In the genomic region with DNA sequence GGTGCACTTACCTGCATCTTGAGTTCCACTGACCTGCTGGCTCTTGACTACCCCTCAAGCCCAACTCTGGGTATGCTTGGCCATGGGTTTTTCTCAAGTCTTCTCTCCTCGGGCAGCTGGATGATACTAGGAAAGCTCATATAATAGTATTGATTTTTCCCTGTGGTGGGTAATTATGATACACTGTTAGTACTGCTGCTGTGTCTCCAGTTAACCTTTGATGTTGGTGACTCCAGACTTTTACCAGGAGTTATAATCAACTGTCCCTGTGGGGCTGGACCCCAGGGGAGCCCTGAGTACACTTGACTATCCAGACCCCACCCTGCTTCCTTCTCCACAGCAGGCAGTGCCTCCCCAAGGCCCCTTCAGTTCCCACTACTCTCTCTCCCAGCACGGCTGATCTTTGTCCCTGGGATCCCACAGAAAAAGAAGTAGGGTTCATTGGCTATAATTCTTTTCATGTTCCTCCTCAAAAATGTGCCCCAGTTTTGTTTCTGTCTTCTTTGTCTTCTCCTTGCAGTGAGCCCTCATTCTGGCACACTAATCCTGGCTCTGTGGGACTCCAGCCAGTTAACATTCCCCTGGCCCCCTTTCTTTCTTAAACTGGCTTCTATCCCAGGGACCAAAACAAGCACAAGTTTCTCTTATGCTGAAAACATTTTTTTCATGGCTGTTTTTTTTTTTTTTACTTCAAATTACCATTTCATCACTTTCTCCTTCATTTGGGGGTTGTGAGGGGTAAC, we compare ENCODE assay signal across 9 mouse cellular contexts. TPM values are rescaled to one million over a fixed set of nuclear protein-coding genes. Genes with fewer than 3 reads are reported as not detected.
A peak's percentile ranks its signal among the peaks of the same experiment; 100 is the strongest.
DNase-seq lines count a peak whose midpoint lies in the region; ATAC-seq and TF ChIP-seq lines count a peak whose summit lies in the region.
"Had no signal": no experiment of that assay in that cellular context is flagged by ENCODE, and none has a peak within 500 bp of the region (broad histone marks: within the 10 kb centered on the region; RNA-seq: fewer than 3 reads in every experiment).

No protein-coding gene starts in this region.

- no peak for ATAC-seq in neural tube, embryonic 13.5 days (ENCODE audit: low read depth)
- ATAC-seq in intestine, postnatal 0 days: peak; percentile 60
- ATAC-seq in midbrain, postnatal 0 days (ENCODE audit: low FRiP score): no peak
- ATAC-seq in megakaryocyte, adult 5-6 weeks (ENCODE audit: poor library complexity, severe bottlenecking): no peak

- 56% methylated on average over 2 of the region's 2 CpGs for WGBS in heart, embryonic 10.5 days
- WGBS in neural tube, embryonic 13.5 days: 23% methylated on average over 2 of the region's 2 CpGs
- 25% methylated on average over 2 of the region's 2 CpGs for WGBS in intestine, postnatal 0 days
- 18% methylated on average over 2 of the region's 2 CpGs for WGBS in midbrain, postnatal 0 days

- DNase-seq in heart, adult 11 months: peak; percentile 76
- no peak for DNase-seq in heart, embryonic 10.5 days (ENCODE audit: low spot score)
- no peak for DNase-seq in neural tube, embryonic 10.5 days (ENCODE audit: extremely low spot score, low spot score)
- DNase-seq in midbrain, postnatal 0 days (ENCODE audit: low spot score): peak; percentile 44
- no peak for DNase-seq in gastrocnemius, postnatal 10 days

- no peak for TF ChIP-seq CTCF in intestine, postnatal 0 days (IDR thresholded peaks at IDR 0.05; ENCODE audit: low read depth)
- TF ChIP-seq CTCF in midbrain, postnatal 0 days (IDR thresholded peaks at IDR 0.05): no peak

- no peaks in the 10 kb centered on the region; the same call in 1 of the 2 replicates for H3K27me3 ChIP-seq in heart, embryonic 10.5 days (ENCODE audit: insufficient read depth, poor library complexity, severe bottlenecking)
- H3K27me3 ChIP-seq in neural tube, embryonic 13.5 days: no peaks in the 10 kb centered on the region
- no peaks in the 10 kb centered on the region for H3K27me3 ChIP-seq in intestine, postnatal 0 days (replicated peaks; ENCODE audit: control insufficient read depth, insufficient read depth, low read length)
- no peaks in the 10 kb centered on the region for H3K27me3 ChIP-seq in midbrain, postnatal 0 days (ENCODE audit: insufficient read depth, low read length)
- H3K27me3 ChIP-seq: CH12.LX had no signal

- H3K4me2 ChIP-seq in neural tube, embryonic 13.5 days: no peak overlapping the region
- H3K4me2 ChIP-seq in intestine, postnatal 0 days (replicated peaks; ENCODE audit: low read depth): no peak overlapping the region
- no peak overlapping the region for H3K4me2 ChIP-seq in midbrain, postnatal 0 days (ENCODE audit: low read depth, low read length, poor library complexity, severe bottlenecking)

- H3K27ac ChIP-seq in heart, embryonic 10.5 days: no peak overlapping the region
- 0 out of 2 replicates have a peak overlapping the region, but pooled peaks have one; percentile 20 for H3K27ac ChIP-seq in neural tube, embryonic 13.5 days (replicated peaks)
- peak overlapping the region; percentile 8; the same call in 1 of the 2 replicates for H3K27ac ChIP-seq in intestine, postnatal 0 days (ENCODE audit: low read depth, low read length)
- peak overlapping the region; percentile 51; the same call in 1 of the 2 replicates for H3K27ac ChIP-seq in midbrain, postnatal 0 days (ENCODE audit: low read depth, low read length)

- no peak overlapping the region for H3K9ac ChIP-seq in neural tube, embryonic 13.5 days
- H3K9ac ChIP-seq in intestine, postnatal 0 days (ENCODE audit: low read depth, low read length): no peak overlapping the region
- H3K9ac ChIP-seq in midbrain, postnatal 0 days (replicated peaks; ENCODE audit: low read length, poor library complexity, severe bottlenecking): no peak overlapping the region

- H3K9me3 ChIP-seq in heart, embryonic 10.5 days: no peaks in the 10 kb centered on the region
- no peaks in the 10 kb centered on the region for H3K9me3 ChIP-seq in neural tube, embryonic 13.5 days
- no peaks in the 10 kb centered on the region for H3K9me3 ChIP-seq in intestine, postnatal 0 days (ENCODE audit: control insufficient read depth)
- no peaks in the 10 kb centered on the region for H3K9me3 ChIP-seq in midbrain, postnatal 0 days (ENCODE audit: low read length)

- no peak overlapping the region for H3K4me3 ChIP-seq in heart, embryonic 10.5 days
- H3K4me3 ChIP-seq in neural tube, embryonic 13.5 days: no peak overlapping the region
- no peak overlapping the region for H3K4me3 ChIP-seq in intestine, postnatal 0 days (ENCODE audit: low read depth, low read length)
- no peak overlapping the region for H3K4me3 ChIP-seq in midbrain, postnatal 0 days (ENCODE audit: low read depth, low read length)

- H3K4me1 ChIP-seq in heart, embryonic 10.5 days: peaks cover 7% of the 10 kb centered on the region
- peaks cover 17% of the 10 kb centered on the region for H3K4me1 ChIP-seq in neural tube, embryonic 13.5 days (replicated peaks)
- peaks cover 13% of the 10 kb centered on the region; the same call in 1 of the 2 replicates for H3K4me1 ChIP-seq in intestine, postnatal 0 days (replicated peaks; ENCODE audit: control insufficient read depth, insufficient read depth, low read length)
- no peaks in the 10 kb centered on the region for H3K4me1 ChIP-seq in midbrain, postnatal 0 days (ENCODE audit: insufficient read depth, low read length)

- H3K36me3 ChIP-seq in heart, embryonic 10.5 days: no peaks in the 10 kb centered on the region
- H3K36me3 ChIP-seq in neural tube, embryonic 13.5 days: no peaks in the 10 kb centered on the region
- no peaks in the 10 kb centered on the region for H3K36me3 ChIP-seq in intestine, postnatal 0 days (ENCODE audit: control insufficient read depth, insufficient read depth)
- no peaks in the 10 kb centered on the region for H3K36me3 ChIP-seq in midbrain, postnatal 0 days (ENCODE audit: insufficient read depth, low read length)

RNA-seq across cellular contexts. Expression of a gene that starts 0.8 kb away (rescaled TPM):
- 0.31 TPM in 1 of 2 replicates, not detected in the other for polyA plus RNA-seq in heart, embryonic 10.5 days (2016; fragmentation: Nextera tagmentation; extraction: Ambion mirVana)
- 0.31 and 0.72 TPM in 2 replicates for polyA plus RNA-seq in neural tube, embryonic 13.5 days (2015; fragmentation: Nextera tagmentation; extraction: Ambion mirVana)
- polyA plus RNA-seq in intestine, postnatal 0 days (2015; fragmentation: Nextera tagmentation; extraction: Ambion mirVana): 0.18 and 0.21 TPM in 2 replicates
- total RNA-seq in midbrain, postnatal 0 days (2014; rRNA removed): 1.3 and 6.4 TPM in 2 replicates
- 1.7 and 2.3 TPM in 2 replicates for polyA plus RNA-seq in midbrain, postnatal 0 days (2015; fragmentation: Nextera tagmentation; extraction: Ambion mirVana)
- under 1 TPM in 1 of 2 experiments, not detected in 1; 0.56 TPM for total RNA-seq in gastrocnemius, postnatal 10 days (2021)
- 12.4 and 15.5 TPM in 2 replicates for total RNA-seq in megakaryocyte, adult 5-6 weeks (2015)
- total RNA-seq in megakaryocyte, adult 5-6 weeks (2017): 13.0 and 16.7 TPM in 2 replicates

RNA-seq across cellular contexts. Expression of a gene that starts 47.9 kb away (rescaled TPM):
- 21.5 and 33.3 TPM in 2 replicates for polyA plus RNA-seq in heart, embryonic 10.5 days (2016; fragmentation: Nextera tagmentation; extraction: Ambion mirVana)
- 77.7 and 90.2 TPM in 2 replicates for polyA plus RNA-seq in neural tube, embryonic 13.5 days (2015; fragmentation: Nextera tagmentation; extraction: Ambion mirVana)
- polyA plus RNA-seq in intestine, postnatal 0 days (2015; fragmentation: Nextera tagmentation; extraction: Ambion mirVana): 38.4 and 39.2 TPM in 2 replicates
- total RNA-seq in midbrain, postnatal 0 days (2014; rRNA removed): 19.9 and 33.7 TPM in 2 replicates
- polyA plus RNA-seq in midbrain, postnatal 0 days (2015; fragmentation: Nextera tagmentation; extraction: Ambion mirVana): 27.3 and 28.5 TPM in 2 replicates
- total RNA-seq in gastrocnemius, postnatal 10 days (2021): 10 to 100 TPM; 10.9 to 13.5 TPM
- 0.11 TPM in 1 of 2 replicates, not detected in the other for total RNA-seq in megakaryocyte, adult 5-6 weeks (2015)
- 0.08 and 0.11 TPM in 2 replicates for total RNA-seq in megakaryocyte, adult 5-6 weeks (2017)

Comparison
In these comparisons a context has a peak if more than half of its experiments do, and no peak if none do; other contexts are left out.
1. DNase-seq: peak in heart, adult 11 months (single experiment) and midbrain, postnatal 0 days (single experiment); none in heart, embryonic 10.5 days (single experiment), neural tube, embryonic 10.5 days (single experiment) and gastrocnemius, postnatal 10 days (single experiment).